Mouse (Mus musculus): ENCODE results near the gene Arf3. TPM values are rescaled to one million over a fixed set of nuclear protein-coding genes. Genes with fewer than 3 reads are reported as not detected.
"Not testable (repeated sequence)": the region's sequence is repeated elsewhere in the genome, so short reads cannot be mapped to it uniquely, and the experiment has no call there.

Arf3 gene
- total and polyA plus RNA-seq, 2 experiments from 2014 or later = 92.9 to 127 TPM

DNA sequence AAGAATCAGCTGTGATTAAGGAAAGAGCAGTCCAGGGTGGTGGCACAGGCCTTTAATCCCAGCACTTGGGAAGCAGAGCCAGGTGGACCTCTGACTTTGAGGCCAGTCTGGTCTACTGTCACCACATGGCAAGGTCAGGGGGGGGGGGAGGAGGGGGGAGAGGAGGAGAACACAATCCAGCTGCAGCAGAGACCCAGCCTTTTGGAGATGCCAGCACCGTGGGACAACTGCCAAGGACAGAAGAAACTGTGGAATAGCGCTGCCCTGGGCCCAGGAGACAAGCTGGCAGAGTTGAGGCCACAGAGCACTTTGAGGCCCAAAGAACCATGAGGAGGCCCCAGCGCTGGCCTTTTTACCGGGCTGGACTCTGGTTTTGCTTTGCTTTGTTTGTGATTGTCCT, 2.9 kb upstream of the Arf3 start:
- Histone ChIP-seq H3K9me3 (ENCODE audit: low read length) (no peaks in the 10 kb centered on the region), H3K4me1 (ENCODE audit: insufficient read depth, low read length) (peaks cover 8% of the 10 kb centered on the region), H3K36me3 (ENCODE audit: insufficient read depth, low read length) (0 out of 2 replicates have a peak, but pooled peaks cover 2% of the 10 kb centered on the region), H3K4me3 (ENCODE audit: low read length) (no peak overlapping the region), H3K27me3 (ENCODE audit: insufficient read depth, low read length) (0 out of 2 replicates have a peak, but pooled peaks cover 7% of the 10 kb centered on the region), H3K27ac (no peak overlapping the region), H3K9ac (replicated peaks; ENCODE audit: low read length) (no peak overlapping the region), H3K4me2 (ENCODE audit: low read depth, low read length) (no peak overlapping the region)
- WGBS = 45% methylated on average over 4 of the region's 4 CpGs
- ATAC-seq (no peak), DNase-seq (ENCODE audit: low spot score) (no peak)
- no peak for TF ChIP-seq CTCF (IDR thresholded peaks at IDR 0.05; ENCODE audit: low read depth)

DNA sequence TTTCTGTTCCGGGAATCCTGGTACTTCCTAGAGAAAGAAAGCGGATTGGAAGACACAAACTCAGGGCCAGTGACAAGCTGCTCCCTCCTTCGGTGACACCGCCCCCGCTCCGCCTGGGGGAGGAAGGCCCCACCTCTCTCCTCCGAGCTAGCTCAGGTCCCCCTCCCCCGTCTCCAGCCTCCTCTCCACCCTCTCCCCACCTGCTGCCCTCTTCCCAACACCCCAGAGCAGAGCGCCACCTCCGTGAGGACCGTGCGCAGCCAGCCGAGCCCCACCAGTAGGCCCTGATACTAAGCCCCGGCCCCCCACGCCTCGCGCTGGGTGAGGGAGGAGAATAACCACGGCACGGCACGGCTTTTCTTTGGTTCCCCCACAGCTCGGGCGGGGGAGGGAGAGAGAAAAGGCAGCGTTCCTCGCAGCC, 803 bp downstream of the Arf3 start:
- WGBS = under 1% methylated on average over 18 of the region's 24 CpGs
- peak; percentile 89 for DNase-seq (ENCODE audit: low spot score)
- Histone ChIP-seq H3K36me3 (ENCODE audit: insufficient read depth, low read length) (0 out of 2 replicates have a peak, but pooled peaks cover 11% of the 10 kb centered on the region), H3K4me3 (ENCODE audit: low read length) (peak overlapping the region; percentile 92), H3K9me3 (ENCODE audit: low read length) (no peaks in the 10 kb centered on the region), H3K27ac (peak overlapping the region; percentile 93), H3K9ac (replicated peaks; ENCODE audit: low read length) (peak overlapping the region; percentile 96), H3K4me2 (ENCODE audit: low read depth, low read length) (peak overlapping the region; percentile 66), H3K27me3 (ENCODE audit: insufficient read depth, low read length) (no peaks in the 10 kb centered on the region), H3K4me1 (ENCODE audit: insufficient read depth, low read length) (peaks cover 9% of the 10 kb centered on the region)
- ATAC-seq = peak; percentile 73
- TF ChIP-seq CTCF (IDR thresholded peaks at IDR 0.05; ENCODE audit: low read depth) = peak; percentile 47

DNA sequence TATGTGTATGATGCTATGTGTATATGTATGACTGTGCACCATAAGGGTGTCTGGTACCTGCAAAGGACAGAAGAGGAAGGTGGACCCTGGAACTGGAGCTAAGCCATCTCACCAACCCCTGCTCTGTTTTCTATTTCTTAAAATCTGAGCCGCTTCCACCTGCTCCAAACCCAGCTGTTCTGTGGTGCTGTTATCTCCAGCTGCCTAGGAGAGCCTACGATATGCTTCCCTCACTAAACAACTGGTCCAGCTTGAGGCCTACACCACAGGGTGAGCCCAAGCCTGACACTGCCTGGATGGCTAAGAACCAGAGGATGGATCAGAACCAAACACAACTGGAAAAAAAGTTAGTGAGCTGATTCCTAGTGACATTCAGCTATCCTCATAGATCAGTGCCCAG, 8.9 kb downstream of the Arf3 start:
- no peak for TF ChIP-seq CTCF (IDR thresholded peaks at IDR 0.05; ENCODE audit: low read depth)
- no peak for ATAC-seq
- Histone ChIP-seq H3K9ac (replicated peaks; ENCODE audit: low read length) (no peak overlapping the region), H3K9me3 (ENCODE audit: low read length) (no peaks in the 10 kb centered on the region), H3K27me3 (ENCODE audit: insufficient read depth, low read length) (no peaks in the 10 kb centered on the region), H3K4me2 (ENCODE audit: low read depth, low read length) (no peak overlapping the region), H3K4me3 (ENCODE audit: low read length) (no peak overlapping the region), H3K4me1 (ENCODE audit: insufficient read depth, low read length) (no peaks in the 10 kb centered on the region), H3K27ac (no peak overlapping the region), H3K36me3 (ENCODE audit: insufficient read depth, low read length) (peaks cover 4% of the 10 kb centered on the region; the same call in 1 of the 2 replicates)
- no peak for DNase-seq (ENCODE audit: low spot score)
- 82% methylated on average over 2 of the region's 2 CpGs for WGBS

GRCm38 (mm10) chr15:98753021-98753423, 10.0 kb downstream of the Arf3 start:
- ATAC-seq (no peak), DNase-seq (ENCODE audit: low spot score) (no peak)
- no peak overlapping the region for H3K27ac ChIP-seq
- H3K27me3 ChIP-seq (ENCODE audit: insufficient read depth, low read length) = no peaks in the 10 kb centered on the region
- no peak overlapping the region for H3K4me2 ChIP-seq (ENCODE audit: low read depth, low read length)
- H3K36me3 ChIP-seq (ENCODE audit: insufficient read depth, low read length) = peaks cover 4% of the 10 kb centered on the region; the same call in 1 of the 2 replicates
- H3K9me3 ChIP-seq (ENCODE audit: low read length) = no peaks in the 10 kb centered on the region
- WGBS = 53% methylated on average over 8 of the region's 8 CpGs
- H3K4me3 ChIP-seq (ENCODE audit: low read length) = no peak overlapping the region
- H3K4me1 ChIP-seq (ENCODE audit: insufficient read depth, low read length) = no peaks in the 10 kb centered on the region
- no peak for TF ChIP-seq CTCF (IDR thresholded peaks at IDR 0.05; ENCODE audit: low read depth)
- no peak overlapping the region for H3K9ac ChIP-seq (replicated peaks; ENCODE audit: low read length)

DNA sequence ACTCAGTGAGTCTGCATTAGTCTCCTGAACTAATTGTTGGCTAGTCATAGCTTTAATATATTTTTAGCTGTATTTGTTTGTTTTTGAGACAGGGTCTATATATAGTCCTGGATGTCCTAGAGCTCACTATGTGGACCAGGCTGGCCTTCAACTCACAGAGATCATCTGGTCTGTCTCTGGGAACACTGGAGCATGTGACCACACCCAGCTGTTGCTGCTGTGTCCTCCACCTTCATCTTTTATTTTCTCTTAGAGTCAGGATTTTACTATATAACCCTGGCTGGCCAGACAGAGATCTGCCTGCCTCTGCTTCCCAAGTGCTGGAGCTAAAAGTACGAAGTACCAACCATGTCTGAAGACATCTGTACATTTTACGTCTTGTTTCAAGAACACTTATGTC, 13.9 kb downstream of the Arf3 start:
- TF ChIP-seq CTCF (IDR thresholded peaks at IDR 0.05; ENCODE audit: low read depth) = no peak
- no peak overlapping the region for H3K27ac ChIP-seq
- no peaks in the 10 kb centered on the region for H3K4me1 ChIP-seq (ENCODE audit: insufficient read depth, low read length)
- H3K4me3 ChIP-seq (ENCODE audit: low read length) = no peak overlapping the region
- no peak for DNase-seq (ENCODE audit: low spot score)
- ATAC-seq = no peak
- H3K4me2 ChIP-seq (ENCODE audit: low read depth, low read length) = no peak overlapping the region
- no peak overlapping the region for H3K9ac ChIP-seq (replicated peaks; ENCODE audit: low read length)
- peaks cover 4% of the 10 kb centered on the region; the same call in 1 of the 2 replicates for H3K36me3 ChIP-seq (ENCODE audit: insufficient read depth, low read length)
- H3K9me3 ChIP-seq (ENCODE audit: low read length) = no peaks in the 10 kb centered on the region
- WGBS = 97% methylated on average over 2 of the region's 2 CpGs
- no peaks in the 10 kb centered on the region for H3K27me3 ChIP-seq (ENCODE audit: insufficient read depth, low read length)

- H3K9me3 ChIP-seq (ENCODE audit: low read length) = no peaks in the 10 kb centered on the region
- H3K27ac ChIP-seq = no peak overlapping the region
- no peak overlapping the region for H3K4me3 ChIP-seq (ENCODE audit: low read length)
- H3K4me1 ChIP-seq (ENCODE audit: insufficient read depth, low read length) = no peaks in the 10 kb centered on the region
- H3K36me3 ChIP-seq (ENCODE audit: insufficient read depth, low read length) = peaks cover 4% of the 10 kb centered on the region; the same call in 1 of the 2 replicates
- ATAC-seq (no peak), DNase-seq (ENCODE audit: low spot score) (no peak)
- H3K9ac ChIP-seq (replicated peaks; ENCODE audit: low read length) = no peak overlapping the region
- no peak for TF ChIP-seq CTCF (IDR thresholded peaks at IDR 0.05; ENCODE audit: low read depth)
- no peaks in the 10 kb centered on the region for H3K27me3 ChIP-seq (ENCODE audit: insufficient read depth, low read length)
- no peak overlapping the region for H3K4me2 ChIP-seq (ENCODE audit: low read depth, low read length)
- 88% methylated on average over 6 of the region's 6 CpGs for WGBS
Observed at GRCm38 (mm10) chr15:98747296-98747695, 15.7 kb downstream of the Arf3 start.

GRCm38 (mm10) chr15:98746344-98746965, 16.6 kb downstream of the Arf3 start:
- Histone ChIP-seq H3K27ac (no peak overlapping the region), H3K4me2 (ENCODE audit: low read depth, low read length) (no peak overlapping the region), H3K4me1 (ENCODE audit: insufficient read depth, low read length) (no peaks in the 10 kb centered on the region), H3K36me3 (ENCODE audit: insufficient read depth, low read length) (peaks cover 4% of the 10 kb centered on the region; the same call in 1 of the 2 replicates), H3K9me3 (ENCODE audit: low read length) (no peaks in the 10 kb centered on the region), H3K27me3 (ENCODE audit: insufficient read depth, low read length) (no peaks in the 10 kb centered on the region), H3K9ac (replicated peaks; ENCODE audit: low read length) (no peak overlapping the region), H3K4me3 (ENCODE audit: low read length) (no peak overlapping the region)
- ATAC-seq (no peak), DNase-seq (ENCODE audit: low spot score) (no peak)
- TF ChIP-seq CTCF (IDR thresholded peaks at IDR 0.05; ENCODE audit: low read depth) = no peak
- WGBS = 85% methylated on average over 10 of the region's 10 CpGs

GRCm38 (mm10) chr15:98743863-98744262, 19.2 kb downstream of the Arf3 start:
- not testable (repeated sequence) for H3K9ac ChIP-seq (replicated peaks; ENCODE audit: low read length); H3K4me1 ChIP-seq (ENCODE audit: insufficient read depth, low read length); H3K4me3 ChIP-seq (ENCODE audit: low read length); ATAC-seq; H3K27me3 ChIP-seq (ENCODE audit: insufficient read depth, low read length); H3K27ac ChIP-seq; H3K9me3 ChIP-seq (ENCODE audit: low read length); DNase-seq (ENCODE audit: low spot score); H3K4me2 ChIP-seq (ENCODE audit: low read depth, low read length)
- H3K36me3 ChIP-seq (ENCODE audit: insufficient read depth, low read length) = peaks cover 21% of the 10 kb centered on the region
- 93% methylated on average over 3 of the region's 3 CpGs for WGBS

Measured in hindbrain, postnatal 0 days (tissue).